Mouse (Mus musculus) erythroid progenitor cell, adult 5-6 weeks (primary cell): ENCODE data around the gene Pigt. TPM values are rescaled to one million over a fixed set of nuclear protein-coding genes. Genes with fewer than 3 reads are reported as not detected.

Source experiments
- ATAC-seq: replicated peaks from 2 replicates; pipeline ENCODE4 v1.8.0; 2016; ENCODE audit warnings: moderate number of reproducible peaks, mild to moderate bottlenecking, moderate TSS enrichment, inconsistent platforms; ENCODE audit not compliant: poor library complexity, low FRiP score, severe bottlenecking
- total RNA-seq, 2 experiments: library from RNA; stranded (forward) in 1 of 2; stranded (reverse) in 1 of 2; fragments of 150-400 nt in 1 of 2; fragments of 186-747, 209-891 nt in 1 of 2; gene quantifications; 2 replicates each; pipeline versions ENCODE4 v1.2.3 to v1.2.4; 2015 to 2017; ENCODE audit warnings: low replicate concordance in 2 of 2

Gene Pigt
- total RNA-seq, 2 experiments from 2014 or later: 18.0 to 26.9 TPM

DNA sequence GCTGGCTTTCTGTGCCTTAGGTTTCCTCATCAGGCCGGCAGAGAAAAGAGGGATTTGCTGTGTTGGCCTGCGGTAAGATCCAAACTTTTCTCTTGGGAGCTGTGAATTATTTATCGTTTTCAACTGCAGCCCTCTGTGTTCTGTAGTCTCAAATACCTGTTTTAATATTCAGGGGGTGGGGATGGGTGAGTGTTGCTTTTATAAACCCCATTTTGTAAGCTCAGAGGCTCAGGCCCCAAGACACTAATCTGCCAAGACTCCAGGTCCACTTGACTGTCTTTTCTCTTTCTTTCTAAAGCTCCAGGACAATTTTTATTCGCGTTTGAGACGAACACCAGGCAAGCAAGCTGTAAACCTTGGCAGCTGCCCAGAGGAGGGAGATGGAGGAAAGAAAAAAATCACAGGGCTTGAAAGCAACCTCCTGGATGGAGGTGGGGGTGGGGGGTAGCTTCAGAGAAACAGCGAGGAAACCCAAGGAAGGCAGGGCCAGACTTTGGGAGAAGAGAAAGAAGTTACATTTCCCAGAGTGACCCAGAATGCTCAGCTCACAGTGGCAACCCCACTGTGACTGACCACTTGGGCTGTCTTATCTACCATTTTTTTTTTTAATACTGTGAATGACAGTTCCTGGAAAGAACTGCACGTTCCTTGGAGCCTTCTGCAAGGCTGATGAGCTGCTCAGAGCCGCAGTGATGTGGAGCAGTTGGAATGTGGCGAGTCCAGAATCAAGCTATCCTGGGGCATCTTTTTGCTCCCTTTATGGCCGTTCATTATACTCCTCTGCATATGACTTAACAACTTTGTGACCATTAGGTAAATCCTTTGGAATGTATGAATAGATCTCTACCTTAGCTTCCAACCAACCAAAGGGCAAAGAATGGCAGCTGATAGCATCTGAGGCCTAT lies 21.2 kb downstream of the Pigt start:
- no peak for ATAC-seq

DNA sequence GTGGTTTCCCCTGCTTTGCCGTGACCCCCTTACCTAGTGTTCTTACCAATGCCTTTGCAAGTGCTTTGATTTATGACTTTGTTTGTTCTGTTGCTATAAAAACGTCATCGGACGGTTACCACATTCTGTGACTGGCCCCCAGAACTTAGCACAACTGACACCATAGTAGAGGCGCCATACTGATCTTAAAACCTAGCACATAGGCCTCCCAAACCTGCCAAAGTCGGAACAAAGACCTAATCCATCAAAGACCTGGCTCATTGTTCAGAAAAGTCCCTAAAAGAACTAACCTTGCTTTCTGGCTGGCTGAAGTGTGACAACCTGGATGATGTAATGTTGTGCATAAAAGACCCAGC lies 21.8 kb downstream of the Pigt start:
- ATAC-seq: no peak

DNA sequence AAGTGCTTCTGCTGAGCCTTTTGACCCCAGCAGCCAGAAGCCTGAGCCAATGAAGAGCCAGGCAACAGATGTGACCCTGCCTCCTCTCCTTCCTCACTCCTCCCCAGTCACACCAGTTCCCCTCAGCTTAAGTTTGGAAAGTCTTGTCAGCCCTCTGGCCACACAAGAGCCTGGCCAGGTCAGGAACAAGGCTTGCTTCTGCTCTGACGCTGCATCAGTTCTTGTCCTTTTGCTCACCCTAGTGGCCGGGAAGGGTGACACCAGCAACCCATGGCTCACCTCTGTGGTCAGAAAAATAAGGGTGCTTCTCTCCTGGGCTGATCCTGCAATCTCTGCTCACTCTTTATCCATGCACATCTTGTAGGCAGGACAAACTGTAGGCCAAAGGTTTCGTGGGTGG lies 23.5 kb downstream of the Pigt start:
- ATAC-seq: no peak

DNA sequence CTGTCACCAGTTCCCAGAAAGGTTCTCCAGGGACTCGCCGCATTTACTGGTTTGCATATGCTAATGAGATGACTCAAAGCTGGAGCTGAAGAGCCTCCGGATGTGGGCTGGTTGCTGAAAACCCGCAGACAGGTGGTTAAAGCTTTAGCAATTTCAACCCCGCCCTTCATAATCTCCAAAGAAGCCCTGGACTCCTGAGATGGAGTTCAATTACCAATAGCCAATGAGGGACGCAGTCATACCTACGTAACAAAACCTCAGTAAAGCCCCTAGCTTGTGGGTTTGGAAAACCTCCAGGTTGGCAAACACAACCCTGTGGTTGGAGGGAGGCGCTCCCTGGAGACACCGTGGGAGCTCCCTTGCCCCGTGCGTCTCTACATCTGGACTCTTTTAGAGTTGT lies 24.5 kb downstream of the Pigt start:
- ATAC-seq: no peak

DNA sequence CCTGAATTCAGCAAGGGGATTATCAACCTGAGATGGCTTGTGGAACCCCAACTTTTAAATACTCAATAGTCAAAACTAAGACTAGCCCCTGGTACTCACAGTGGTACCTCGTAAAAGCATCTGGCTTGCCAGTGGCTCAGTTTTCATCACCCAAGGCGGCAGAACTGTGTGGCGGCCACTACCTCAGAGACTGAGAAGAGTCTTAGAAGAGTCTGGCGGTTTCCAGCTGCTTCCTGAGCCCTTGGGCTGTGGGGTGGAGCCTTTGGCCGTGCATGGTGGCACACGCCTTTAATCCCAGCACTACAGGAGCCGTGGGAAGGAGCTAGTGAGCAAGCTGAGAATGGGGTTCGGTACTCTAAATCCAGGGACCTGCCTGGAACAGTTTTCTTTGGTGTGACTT lies 25.0 kb downstream of the Pigt start:
- no peak for ATAC-seq

DNA sequence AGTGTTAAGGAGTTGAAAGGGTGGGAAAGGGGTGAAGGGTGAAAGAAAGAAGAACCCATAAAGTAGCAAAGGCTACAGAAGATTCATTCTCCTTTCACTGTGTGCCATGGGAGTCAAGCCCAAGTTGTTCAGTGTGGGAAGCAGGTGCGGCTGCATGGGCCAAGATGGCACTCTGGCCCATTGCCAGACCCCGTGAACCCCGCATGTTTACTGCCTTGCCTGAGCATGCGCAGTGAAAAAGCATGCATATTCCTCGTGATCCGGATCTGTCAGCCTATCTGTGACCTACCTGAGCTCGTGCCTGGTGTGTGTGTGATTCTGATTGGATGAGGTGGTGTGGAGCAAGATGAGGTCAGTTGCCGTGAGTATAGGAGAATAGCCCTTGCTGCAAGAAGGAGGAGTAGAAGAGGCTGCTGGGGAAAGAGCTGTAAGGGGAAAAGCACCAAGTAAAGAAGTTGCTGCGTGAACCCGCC lies 26.0 kb downstream of the Pigt start:
- ATAC-seq: no peak

DNA sequence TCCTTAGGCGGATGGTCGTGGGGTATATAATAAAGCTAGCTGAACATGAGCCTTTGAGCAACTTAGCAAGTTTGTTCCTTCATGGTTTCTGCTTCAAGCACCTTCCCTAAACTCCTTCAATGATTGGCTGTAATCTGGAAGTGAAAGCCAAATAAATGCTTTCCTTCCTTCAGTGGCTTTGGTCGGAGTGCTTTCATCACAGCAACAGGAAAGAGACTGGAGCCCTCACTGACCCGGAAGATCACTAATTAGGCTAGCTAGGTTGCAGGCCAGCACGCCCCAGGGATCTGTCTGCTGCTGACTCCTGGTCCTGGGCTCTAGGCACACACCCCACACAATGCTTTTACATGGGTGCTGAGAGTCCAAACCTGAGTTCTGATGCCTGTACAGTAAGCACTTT lies 31.2 kb downstream of the Pigt start:
- ATAC-seq: no peak

DNA sequence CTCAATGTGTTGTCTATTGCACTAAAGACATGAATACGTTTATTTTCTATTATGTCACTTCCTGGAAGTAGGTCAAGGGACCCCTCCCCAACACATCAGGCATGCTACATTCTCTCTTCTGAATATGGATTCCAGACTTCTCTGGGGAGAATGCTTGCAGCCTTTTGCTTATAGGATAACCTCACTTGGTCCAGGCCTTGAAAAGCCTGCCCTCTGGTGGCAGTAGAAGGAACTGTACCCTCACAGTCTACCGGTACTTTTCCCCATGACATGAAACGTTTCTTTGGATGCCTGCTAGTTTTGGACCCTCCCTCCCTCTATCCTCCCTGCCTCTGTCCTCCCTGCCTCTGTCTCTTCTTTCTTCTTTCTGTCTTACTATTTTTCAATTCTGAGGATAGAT lies 33.8 kb downstream of the Pigt start:
- peak; percentile 69; the same call in 1 of the 2 replicates for ATAC-seq

DNA sequence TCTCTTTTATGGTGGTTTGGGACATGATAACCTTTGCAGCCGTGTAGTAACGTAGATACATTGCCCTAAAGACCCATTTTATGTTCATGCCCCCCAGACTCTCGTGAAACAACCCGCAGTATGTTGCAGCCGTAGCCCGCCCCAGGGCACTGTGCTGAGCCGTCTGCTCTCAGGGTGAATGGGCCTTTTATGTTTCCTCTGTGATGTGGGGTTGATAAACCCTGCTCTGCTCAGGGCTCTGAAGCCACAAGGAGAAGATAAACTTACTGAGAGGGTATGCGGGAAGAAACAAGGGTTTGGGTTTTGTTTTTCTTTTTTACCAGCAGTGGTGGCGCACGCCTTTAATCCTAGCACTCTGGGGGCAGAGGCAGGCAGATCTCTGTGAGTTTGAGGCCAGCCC lies 37.0 kb downstream of the Pigt start:
- no peak for ATAC-seq

DNA sequence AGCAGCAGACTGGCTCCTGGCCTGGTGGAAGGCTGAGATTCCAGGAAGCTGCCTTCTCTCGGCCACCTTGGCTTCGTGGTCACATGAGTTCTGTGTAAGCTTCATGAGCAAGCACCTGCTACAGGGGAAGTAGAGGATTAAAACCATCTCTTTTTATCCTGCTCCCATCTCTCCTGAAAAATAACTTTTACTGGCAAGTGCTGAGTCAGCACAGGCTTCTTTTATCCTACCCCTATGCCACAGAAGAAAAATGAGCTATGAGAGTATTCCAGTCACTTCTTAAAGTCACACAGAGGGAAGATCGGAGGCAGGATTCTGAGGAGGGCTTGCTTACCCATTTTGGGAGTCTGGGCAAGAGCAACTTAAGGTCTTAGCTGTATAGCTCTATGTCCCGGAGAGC lies 39.7 kb downstream of the Pigt start:
- no peak for ATAC-seq

DNA sequence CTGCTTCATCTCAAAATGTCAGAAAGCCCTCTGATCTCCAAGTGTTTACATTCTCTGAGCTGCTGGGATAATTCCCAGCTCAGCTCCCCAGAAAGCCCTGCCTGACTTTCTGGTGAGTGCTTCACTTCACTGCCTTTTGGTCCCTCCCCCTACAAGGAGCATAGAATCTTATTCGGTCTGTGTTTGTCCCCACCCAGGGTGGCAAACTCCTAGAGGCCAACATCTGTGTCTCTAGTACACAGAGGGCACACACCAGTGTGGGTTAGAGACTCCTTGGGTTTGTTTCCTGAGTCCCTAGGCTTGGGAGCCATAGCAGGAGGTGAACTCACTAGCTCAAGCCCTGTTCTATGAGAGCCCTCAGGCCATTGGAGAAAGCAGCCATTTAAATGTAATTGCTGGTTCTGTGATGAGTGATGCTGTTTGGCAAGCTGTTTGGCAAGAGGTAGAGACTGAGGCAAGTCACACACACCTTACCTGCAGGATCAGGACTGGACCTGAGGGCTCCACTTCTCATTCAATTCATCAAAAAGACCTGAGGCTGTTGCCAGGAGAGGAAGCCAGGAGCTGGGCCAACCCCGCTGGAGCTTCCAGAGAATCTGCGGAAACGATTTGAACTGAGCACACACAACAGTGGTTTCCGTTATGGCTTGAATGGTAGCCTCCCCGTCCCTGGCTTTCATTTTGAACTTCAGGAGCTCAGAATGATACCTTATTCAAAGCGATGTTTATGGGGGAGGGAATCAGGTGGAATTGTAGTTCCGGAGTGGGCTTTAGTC lies 43.5 kb downstream of the Pigt start:
- no peak for ATAC-seq

DNA sequence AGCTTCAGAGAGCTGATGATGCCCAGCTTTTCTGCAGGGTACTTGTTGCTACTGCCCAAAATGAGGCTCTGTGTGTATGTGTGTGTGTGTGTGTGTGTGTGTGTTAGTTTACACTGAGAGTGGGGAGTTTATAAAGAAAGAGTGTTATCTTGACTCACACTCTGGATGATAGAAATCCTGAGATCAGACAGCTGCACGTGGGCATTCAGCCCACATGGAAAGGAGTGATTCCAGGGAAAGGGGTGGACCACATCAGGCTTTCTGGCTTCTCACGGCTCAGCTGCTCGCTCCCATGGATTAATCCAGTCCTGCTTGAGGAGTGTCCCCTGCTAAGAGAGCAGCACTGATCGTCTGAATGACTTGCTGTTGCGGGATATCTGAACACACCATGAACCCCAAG lies 44.8 kb downstream of the Pigt start:
- no peak for ATAC-seq

DNA sequence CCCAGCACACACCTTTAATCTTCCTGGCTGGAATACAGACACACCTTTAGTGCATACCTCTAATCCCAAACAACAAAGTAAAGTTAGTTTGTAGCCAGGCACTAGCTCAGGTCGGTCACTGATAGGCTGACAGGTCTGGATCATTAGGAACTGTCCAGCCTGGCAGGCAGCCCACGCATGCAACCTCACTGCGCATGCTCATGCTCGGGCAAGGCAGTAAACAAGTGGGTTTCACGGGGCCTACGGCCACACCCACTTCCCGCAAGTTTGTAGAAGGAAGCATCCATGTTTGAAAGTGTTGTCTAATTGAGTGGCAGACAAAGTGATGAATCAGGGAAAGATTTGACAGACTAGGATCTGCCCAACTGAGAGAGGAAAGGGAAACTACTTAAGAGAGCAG lies 45.3 kb downstream of the Pigt start:
- ATAC-seq: no peak

DNA sequence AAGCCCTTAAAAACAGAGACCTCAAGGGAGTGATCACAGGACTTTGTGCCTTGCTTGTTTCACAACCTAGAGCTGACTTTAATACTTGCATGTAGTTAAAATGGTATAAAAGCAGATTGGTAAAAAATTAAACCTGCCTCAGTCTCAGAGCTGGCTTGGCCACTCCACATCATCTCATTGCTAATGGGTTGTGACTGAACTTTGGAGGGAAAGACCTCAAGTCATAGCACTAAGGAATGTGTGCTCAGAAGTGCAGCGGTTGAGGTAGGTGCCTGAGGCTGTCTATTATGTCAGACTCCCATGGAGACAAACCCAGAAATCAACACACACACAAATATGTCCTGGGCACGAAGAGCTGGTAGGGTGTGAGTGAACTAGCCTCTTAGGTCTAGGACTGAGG lies 46.4 kb downstream of the Pigt start:
- ATAC-seq: no peak

DNA sequence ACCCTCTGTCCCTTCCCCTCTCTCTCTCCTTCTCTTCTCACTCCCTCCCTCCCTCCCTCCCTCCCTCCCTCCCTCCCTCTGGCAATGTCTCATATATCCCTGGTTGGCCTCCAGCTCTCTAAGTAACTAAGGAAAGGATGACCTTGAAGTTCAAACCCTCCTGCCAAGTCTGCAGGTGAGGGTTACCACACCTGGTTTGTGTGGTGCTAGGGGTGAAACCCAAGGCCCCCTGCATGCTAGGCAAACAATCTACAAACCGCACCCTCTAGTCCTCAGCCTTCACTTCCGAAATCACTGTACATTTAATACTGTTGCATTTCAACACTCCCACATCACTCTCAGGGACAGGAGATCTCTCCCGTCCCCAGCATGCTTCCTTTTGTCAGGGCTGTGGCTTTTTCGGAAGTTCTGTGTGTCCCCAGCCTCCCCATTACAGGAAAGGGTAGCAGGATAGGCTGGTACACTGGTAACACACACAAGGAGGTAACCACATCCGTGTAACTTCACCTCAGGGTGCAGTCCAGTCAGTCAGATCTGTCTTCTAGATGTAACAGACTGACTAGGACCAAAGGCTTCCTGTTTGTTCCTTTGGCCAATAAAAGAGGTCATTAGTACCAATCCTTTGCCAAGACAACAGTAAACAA lies 47.3 kb downstream of the Pigt start:
- no peak for ATAC-seq

DNA sequence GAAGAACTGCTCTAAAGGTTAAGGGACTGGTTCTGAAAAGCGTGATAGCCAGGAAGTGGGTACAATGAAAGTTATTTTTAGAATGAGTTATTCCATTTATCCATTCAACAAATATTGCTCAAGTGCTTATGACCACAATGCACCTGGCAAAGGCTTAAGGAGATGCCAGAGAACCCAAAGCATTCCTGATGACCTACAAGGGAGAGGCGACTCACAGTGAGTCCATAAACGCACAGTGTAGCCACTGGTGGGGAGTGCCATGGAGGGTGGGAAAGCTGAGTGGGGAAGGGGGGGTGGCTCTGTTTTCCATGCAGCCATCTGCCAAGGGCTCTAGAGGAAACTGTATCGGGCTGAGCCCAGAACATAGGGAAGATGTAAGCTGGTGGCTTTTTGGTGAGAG lies 52.0 kb downstream of the Pigt start:
- ATAC-seq: no peak

DNA sequence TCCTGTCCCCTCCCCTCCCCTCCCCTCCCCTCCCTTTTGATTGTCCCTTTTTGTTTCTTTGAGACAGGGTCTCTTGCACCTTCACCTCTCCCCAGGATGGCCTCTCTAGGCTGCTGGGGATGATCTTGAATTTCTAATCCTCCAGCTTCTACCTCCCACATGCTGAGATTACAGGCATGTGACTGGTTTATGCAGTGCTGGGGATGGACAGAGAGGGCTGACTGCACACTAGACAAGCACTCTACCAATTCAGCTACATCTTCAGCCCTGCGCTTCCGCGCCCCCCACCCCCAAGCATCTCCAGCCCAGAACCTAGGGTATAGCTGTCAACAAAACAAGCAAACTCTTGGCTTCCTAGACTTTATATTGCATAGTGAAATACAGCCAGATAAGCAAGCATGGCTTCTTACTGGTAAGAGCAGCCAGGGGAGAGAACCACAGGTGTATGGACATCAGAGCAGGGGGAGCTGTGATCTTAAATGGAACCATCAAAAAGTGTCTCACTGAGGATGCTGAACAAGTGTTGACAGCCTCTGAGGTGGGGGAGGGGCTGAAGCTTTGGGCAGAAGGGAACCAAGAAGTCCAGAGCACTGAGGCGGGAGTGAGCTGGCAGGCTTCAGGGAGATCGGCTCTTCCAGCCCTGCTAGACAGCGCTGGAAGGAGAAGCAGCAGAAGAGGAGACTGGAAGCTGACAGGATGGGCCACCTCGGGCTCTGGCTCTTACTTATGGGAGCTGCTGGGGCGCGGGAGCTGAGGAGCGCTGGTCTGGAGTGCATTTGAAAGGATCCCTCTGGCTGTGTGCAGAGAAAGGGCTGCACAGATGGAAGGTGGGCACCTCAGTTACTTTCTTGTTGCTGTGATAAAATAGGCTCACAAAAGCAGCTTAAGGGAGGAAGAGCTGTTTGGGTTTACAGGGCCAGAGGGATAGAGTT lies 52.9 kb downstream of the Pigt start:
- no peak for ATAC-seq

DNA sequence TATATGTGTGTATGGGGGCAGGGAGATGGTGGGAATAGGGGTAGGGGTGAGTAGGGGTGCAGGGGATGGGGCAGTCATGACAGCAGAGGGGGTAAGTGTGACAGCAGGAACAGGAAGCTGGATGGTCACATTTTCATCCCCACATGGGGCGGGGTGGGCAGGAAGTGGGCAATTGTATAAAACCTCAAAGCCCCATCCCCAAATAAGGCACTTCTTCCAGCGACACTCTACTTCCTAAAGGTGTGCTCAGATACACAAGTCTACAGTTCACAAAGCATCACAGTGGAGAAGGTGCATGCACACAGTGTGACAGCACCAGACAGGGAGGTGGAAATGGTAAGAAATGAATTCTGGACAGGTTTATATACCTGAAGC lies 53.6 kb downstream of the Pigt start:
- ATAC-seq: no peak

DNA sequence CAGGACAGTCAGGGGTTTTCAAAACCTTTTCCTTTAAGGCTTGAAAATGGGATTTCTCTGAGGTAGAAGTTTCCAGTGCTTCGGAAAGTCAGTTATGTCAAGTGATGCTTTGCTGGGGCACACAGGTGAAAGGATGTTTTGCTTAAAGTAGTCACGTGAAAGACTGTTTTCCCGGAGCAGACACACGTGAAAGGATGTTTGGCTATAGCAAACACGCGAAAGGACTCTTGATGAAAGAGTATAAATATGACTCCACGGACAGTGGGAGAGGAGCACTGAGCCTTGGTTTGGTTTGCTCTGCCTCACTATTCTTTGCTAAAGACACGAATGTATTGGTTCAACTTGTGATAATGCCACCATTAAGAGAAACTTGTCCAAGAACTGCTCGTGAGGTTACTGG lies 54.2 kb downstream of the Pigt start:
- no peak for ATAC-seq
